Mouse (Mus musculus) R1 (cell line): ENCODE data around the gene Fer1l4.

ENCODE experiments used
- DNase-seq: peaks from one replicate; pipeline ENCODE4 v3.0.0-alpha.2; 2018; ENCODE audit warnings: low read depth, low spot score

Fer1l4 gene

GRCm38 (mm10) chr2:156007888-156008532 lies 44.7 kb downstream of the Fer1l4 start, which contains the start of the genes 6430550D23Rik and Ergic3:
TSS of gene 6430550D23Rik (minus strand) at chr2:156007977.
TSS of gene Ergic3 (plus strand) at chr2:156008045.
- DNase-seq = peak; percentile 99

- DNase-seq = peak; percentile 85
Observed at GRCm38 (mm10) chr2:156005393-156005792, 47.4 kb downstream of the Fer1l4 start.

GRCm38 (mm10) chr2:155991863-155992321 lies 60.9 kb downstream of the Fer1l4 start:
- peak; percentile 75 for DNase-seq

- no peak for DNase-seq
Observed at GRCm38 (mm10) chr2:155991151-155991550, 61.6 kb downstream of the Fer1l4 start.

GRCm38 (mm10) chr2:155989085-155989484 lies 63.7 kb downstream of the Fer1l4 start:
- no peak for DNase-seq

GRCm38 (mm10) chr2:155987131-155987530 lies 65.6 kb downstream of the Fer1l4 start:
- DNase-seq = no peak

GRCm38 (mm10) chr2:155985776-155986175 lies 67.0 kb downstream of the Fer1l4 start:
- DNase-seq = no peak

GRCm38 (mm10) chr2:155979328-155979991 lies 73.3 kb downstream of the Fer1l4 start:
- DNase-seq = no peak

GRCm38 (mm10) chr2:155974087-155974731 lies 78.5 kb downstream of the Fer1l4 start:
- DNase-seq = peak; percentile 23

- no peak for DNase-seq
Observed at GRCm38 (mm10) chr2:155973348-155973747, 79.4 kb downstream of the Fer1l4 start.
